Comparison of ENCODE assay signal across 15 mouse cellular contexts in the genomic region with DNA sequence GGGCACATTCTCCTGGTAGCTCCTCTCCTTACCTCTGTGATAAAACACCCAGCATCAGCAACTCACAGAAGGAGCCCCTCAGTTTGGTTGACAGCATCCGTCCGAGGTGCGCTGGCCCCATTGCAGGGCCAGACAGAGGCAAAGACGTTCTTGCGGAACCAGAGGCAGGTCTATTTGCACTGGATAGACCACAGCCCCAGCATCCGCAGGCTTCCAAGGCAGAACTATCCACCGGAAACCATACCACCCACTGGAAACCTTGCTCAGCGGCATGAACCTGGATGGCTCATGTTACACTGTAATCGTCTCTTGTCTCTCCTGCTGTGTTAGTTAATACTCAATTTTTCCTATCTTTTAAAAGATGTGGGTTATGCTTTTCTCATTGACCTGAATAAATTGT.
"Had no signal": no experiment of that assay in that cellular context is flagged by ENCODE, and none has a peak within 500 bp of the region (broad histone marks: within the 10 kb centered on the region; RNA-seq: fewer than 3 reads in every experiment).

No protein-coding gene starts in this region.

- H3K27ac ChIP-seq: layer of hippocampus, adult 2 months; limb, embryonic 12.5 days; liver, embryonic 13.5 days; lung, embryonic 15.5 days; macrophage; midbrain, embryonic 12.5 days; stomach, postnatal 0 days had no signal

- H3K36me3 ChIP-seq: limb, embryonic 12.5 days; liver, embryonic 13.5 days; lung, embryonic 15.5 days; midbrain, embryonic 12.5 days had no signal

- H3K9me3 ChIP-seq: liver, embryonic 13.5 days; lung, embryonic 15.5 days; midbrain, embryonic 12.5 days had no signal

- H3K27me3 ChIP-seq: liver, embryonic 13.5 days; lung, embryonic 15.5 days; midbrain, embryonic 12.5 days had no signal

- H3K4me2 ChIP-seq: limb, embryonic 12.5 days; liver, embryonic 13.5 days; lung, embryonic 15.5 days; midbrain, embryonic 12.5 days had no signal

- H3K4me3 ChIP-seq: layer of hippocampus, adult 2 months; limb, embryonic 12.5 days; liver, embryonic 13.5 days; lung, embryonic 15.5 days; megakaryocyte, embryonic 14.5 days; midbrain, embryonic 12.5 days had no signal

- H3K9ac ChIP-seq: limb, embryonic 12.5 days; liver, embryonic 13.5 days; liver, postnatal 0 days; lung, embryonic 15.5 days; midbrain, embryonic 12.5 days had no signal

- H3K4me1 ChIP-seq: liver, embryonic 13.5 days; lung, embryonic 15.5 days had no signal

- DNase-seq: kidney, adult 2 months; kidney, postnatal 36 days; liver; liver, embryonic 13.5 days; liver, postnatal 0 days; lung, postnatal 14 days; thymus, postnatal 4 days had no signal

- ATAC-seq: liver, postnatal 0 days; midbrain, embryonic 16.5 days had no signal
